Mouse (Mus musculus): ENCODE results near the gene Rpgrip1. TPM values are rescaled to one million over a fixed set of nuclear protein-coding genes. Genes with fewer than 3 reads are reported as not detected.
A peak's percentile ranks its signal among the peaks of the same experiment; 100 is the strongest.

Rpgrip1 gene
- total RNA-seq, 2 experiments from 2014 or later, result 0.45 to 0.97 TPM

GRCm38 (mm10) chr14:52196230-52197155 is 86.0 kb downstream of the Rpgrip1 start:
- peak in 1 of 2 experiments; percentile 32 for DNase-seq

DNA sequence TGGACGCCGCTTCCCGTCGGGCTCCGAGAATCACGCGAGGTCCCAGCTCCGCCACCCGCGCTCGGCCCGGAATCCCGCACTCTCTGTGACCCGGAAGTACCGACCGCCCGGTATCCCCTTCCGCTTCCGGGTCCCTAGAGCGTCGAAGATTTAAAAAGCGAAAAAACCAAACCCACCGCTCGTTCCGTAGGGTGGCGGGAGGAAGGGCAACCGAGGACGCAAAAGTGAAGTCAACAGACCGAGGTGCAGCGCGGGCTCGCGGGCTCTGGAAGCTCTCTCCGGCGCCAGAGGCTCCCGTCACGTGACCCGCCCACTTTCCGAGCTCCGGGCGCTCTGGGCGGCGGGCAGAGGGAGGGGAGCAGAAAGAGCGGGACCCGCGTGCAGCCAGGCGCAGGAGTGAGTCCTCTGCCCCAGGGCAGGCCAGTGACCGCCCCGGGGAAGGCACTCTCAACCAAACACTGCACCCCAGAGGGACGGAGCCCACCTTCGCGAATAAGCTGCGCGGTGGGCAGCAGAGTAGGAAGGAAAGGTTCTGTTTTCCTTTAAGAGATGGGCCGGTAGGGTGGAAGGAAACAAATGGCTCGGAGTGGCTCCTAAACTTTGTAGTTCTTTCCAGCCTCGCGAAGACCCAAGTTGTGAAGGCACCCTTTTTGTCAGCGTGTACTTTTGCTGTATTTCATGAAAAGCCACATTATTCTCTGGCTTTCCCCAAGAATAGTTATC is 86.8 kb downstream of the Rpgrip1 start, which contains the start of gene Supt16:
Gene Supt16, minus strand, starts transcription at position 261 of the 723 bp plus-strand sequence.
- intact Hi-C loops (cut with DNase I), result loop anchor here (5.0 to 10.0 kb wide), 2 partner anchors 75 to 313 kb away; partner anchors contain the start of gene Mettl17
- peak; percentile 87 to 90 for DNase-seq

More at GRCm38 (mm10) chr14:52196230-52197155, 86.0 kb downstream of the Rpgrip1 start:
- intact Hi-C loops (cut with DNase I), result loop anchor here (5.0 to 10.0 kb wide), 2 partner anchors 74 to 312 kb away; partner anchors contain the start of gene Mettl17

GRCm38 (mm10) chr14:52198141-52198540 is 87.6 kb downstream of the Rpgrip1 start:
- DNase-seq, result peak in 1 of 2 experiments; percentile 12
- intact Hi-C loops (cut with DNase I), result loop anchor here (5.0 to 10.0 kb wide), 2 partner anchors 76 to 313 kb away; partner anchors contain the start of gene Mettl17

GRCm38 (mm10) chr14:52199412-52199811 is 88.9 kb downstream of the Rpgrip1 start:
- no peak for DNase-seq
- intact Hi-C loops (cut with DNase I), result loop anchor here (5.0 to 10.0 kb wide), 2 partner anchors 77 to 315 kb away; partner anchors contain the start of gene Mettl17

Other genes starting within 250 kb of the Rpgrip1 start
- 10 to 100 TPM; 19.2 to 28.5 TPM for gene Mettl17, start 225.9 kb upstream of the Rpgrip1 start, total RNA-seq (2021)
- gene Slc39a2, start 217.8 kb upstream of the Rpgrip1 start, total RNA-seq (2021), result under 1 TPM; 0.12 to 0.29 TPM
- 100 to 1,000 TPM; 712 to 721 TPM for gene Ndrg2, start 196.5 kb upstream of the Rpgrip1 start, total RNA-seq (2021)
- gene Tppp2, start 192.3 kb upstream of the Rpgrip1 start, total RNA-seq (2021), result not detected
- not detected for gene Rnase13, start 187.9 kb upstream of the Rpgrip1 start, total RNA-seq (2021)
- gene Arhgef40, start 126.0 kb upstream of the Rpgrip1 start, total RNA-seq (2021), result 10 to 100 TPM; 52.7 to 57.9 TPM
- 1 to 10 TPM in 1 of 2 experiments, under 1 TPM in 1; 0.82 to 1.7 TPM for gene Tmem253, start 95.0 kb upstream of the Rpgrip1 start, total RNA-seq (2021)
- gene Zfp219, start 90.0 kb upstream of the Rpgrip1 start, total RNA-seq (2021), result 10 to 100 TPM; 33.8 to 38.0 TPM
- gene Olfr221, start 68.2 kb upstream of the Rpgrip1 start, total RNA-seq (2021), result not detected
- 100 to 1,000 TPM; 145 to 165 TPM for gene Hnrnpc, start 6.7 kb upstream of the Rpgrip1 start, total RNA-seq (2021)
- gene Supt16, start 86.7 kb downstream of the Rpgrip1 start, total RNA-seq (2021), result 10 to 100 TPM; 33.8 to 37.2 TPM
- gene Chd8, start 147.1 kb downstream of the Rpgrip1 start, total RNA-seq (2021), result 10 to 100 TPM; 60.3 to 67.6 TPM
- gene Tox4, start 168.4 kb downstream of the Rpgrip1 start, total RNA-seq (2021), result 10 to 100 TPM; 35.5 to 36.8 TPM
- gene Rab2b, start 168.8 kb downstream of the Rpgrip1 start, total RNA-seq (2021), result 10 to 100 TPM in 1 of 2 experiments, 1 to 10 TPM in 1; 7.6 to 10.6 TPM
- 10 to 100 TPM; 15.7 to 18.8 TPM for gene Mettl3, start 194.4 kb downstream of the Rpgrip1 start, total RNA-seq (2021)
- gene Sall2, start 218.1 kb downstream of the Rpgrip1 start, total RNA-seq (2021), result 1 to 10 TPM; 4.6 to 5.7 TPM
- gene Olfr1513, start 245.7 kb downstream of the Rpgrip1 start, total RNA-seq (2021), result not detected